Mouse (Mus musculus) myocyte (in vitro differentiated cells): ENCODE data around the gene Ascl4.

Source experiments
- MAX ChIP-seq: IDR thresholded peaks from one replicate; pipeline ENCODE4 v1.6.1; 2011; ENCODE audit warnings: low read depth, mild to moderate bottlenecking, control low read depth
- MYOD1 ChIP-seq, 3 experiments: IDR thresholded peaks; one replicate each; pipeline ENCODE4 v1.6.1; 2011; ENCODE audit warnings: control low read depth in 2 of 3, low read depth in 2 of 3, mild to moderate bottlenecking in 2 of 3, moderate library complexity in 1 of 3; ENCODE audit not compliant: insufficient read length in 2 of 3, control insufficient read depth in 1 of 3
- POLR2A ChIP-seq: IDR thresholded peaks from one replicate; pipeline ENCODE4 v1.6.1; 2011; ENCODE audit warnings: low read depth, mild to moderate bottlenecking, control low read depth, moderate library complexity; ENCODE audit not compliant: insufficient read length
- POLR2AphosphoS2 ChIP-seq: IDR thresholded peaks from one replicate; pipeline ENCODE4 v1.6.1; 2011; ENCODE audit warnings: low read depth, control low read depth; ENCODE audit not compliant: insufficient read length

DNA sequence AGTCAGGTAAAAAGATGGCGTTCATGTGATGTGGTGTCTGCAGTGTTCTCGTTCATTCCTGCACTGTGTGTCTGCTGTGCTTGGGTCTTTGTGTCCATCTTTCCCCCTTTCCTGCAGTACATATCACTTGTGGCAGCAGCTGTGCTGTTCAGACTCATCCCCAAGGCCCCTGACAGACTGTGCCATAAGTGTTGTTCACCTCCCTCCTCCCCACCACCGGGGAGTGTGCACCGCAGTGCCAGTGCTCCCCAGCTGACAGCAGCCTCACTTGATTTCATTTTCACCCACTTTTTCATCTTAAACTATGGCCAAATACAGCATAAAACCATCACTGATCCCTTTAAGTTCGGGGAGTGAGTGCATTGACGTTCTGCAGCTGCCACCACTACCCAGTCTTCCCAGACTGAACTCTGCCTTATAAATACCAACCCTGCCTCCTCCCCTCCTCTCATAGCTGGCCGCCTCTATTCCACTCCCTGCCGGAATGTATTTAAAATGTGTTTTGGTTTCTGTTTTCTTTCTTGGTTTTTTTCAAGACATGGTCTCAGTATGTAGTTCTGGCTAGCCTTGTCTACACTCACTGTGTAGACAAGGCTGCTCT lies 47.5 kb upstream of the Ascl4 start:
- no peak for TF ChIP-seq POLR2A
- TF ChIP-seq MAX, result no peak
- no peak for TF ChIP-seq MYOD1 (IDR thresholded peaks at IDR 0.05; ENCODE audit: control insufficient read depth in 1 of 3, insufficient read length in 2 of 3, low read depth in 2 of 3)
- TF ChIP-seq POLR2AphosphoS2, result no peak
